Mouse (Mus musculus) intestine, embryonic 14.5 days (tissue): Measurements from ENCODE around the gene Cpox. TPM values are rescaled to one million over a fixed set of nuclear protein-coding genes. Genes with fewer than 3 reads are reported as not detected.

Experiments
- ATAC-seq: fragments of 200-750 bp; cut with Nextera tagmentation; replicated peaks from 2 replicates; pipeline ENCODE4 v1.8.0; 2017; ENCODE audit warnings: low read depth, moderate number of reproducible peaks, moderate TSS enrichment, moderate library complexity; ENCODE audit not compliant: low FRiP score, low TSS enrichment
- DNase-seq: peaks from one replicate; pipeline ENCODE4 v3.0.0-alpha.2; 2018; ENCODE audit warnings: low spot score
- H3K27ac ChIP-seq: fragments of 300-500 bp; sonication (generic); 2 replicates; pipeline ENCODE4 v1.5.1; 2014; ENCODE audit warnings: low read depth, mild to moderate bottlenecking, control low read depth
- H3K27me3 ChIP-seq: fragments of 300-500 bp; sonication (generic); replicated peaks from 2 replicates; pipeline ENCODE4 v1.6.1; 2014; ENCODE audit warnings: low read length, control low read depth; ENCODE audit not compliant: control insufficient read depth, insufficient read depth
- H3K36me3 ChIP-seq: fragments of 300-500 bp; sonication (generic); 2 replicates; pipeline ENCODE4 v1.6.1; 2014; ENCODE audit warnings: low read length, control low read depth; ENCODE audit not compliant: control insufficient read depth, insufficient read depth
- H3K4me1 ChIP-seq: fragments of 300-500 bp; sonication (generic); replicated peaks from 2 replicates; pipeline ENCODE4 v1.6.1; 2014; ENCODE audit warnings: low read length, control low read depth, mixed read lengths; ENCODE audit not compliant: control insufficient read depth, insufficient read depth
- H3K4me2 ChIP-seq: fragments of 300-500 bp; sonication (generic); 2 replicates; pipeline ENCODE4 v1.6.1; 2014; ENCODE audit warnings: low read length
- H3K4me3 ChIP-seq: fragments of 300-500 bp; sonication (generic); 2 replicates; pipeline ENCODE4 v1.5.1; 2014; ENCODE audit warnings: low read depth, low read length, control low read depth, mixed read lengths
- H3K9ac ChIP-seq: fragments of 300-500 bp; sonication (generic); 2 replicates; pipeline ENCODE4 v1.6.1; 2014; ENCODE audit warnings: mild to moderate bottlenecking, low read length
- H3K9me3 ChIP-seq: fragments of 300-500 bp; sonication (generic); 2 replicates; pipeline ENCODE4 v1.6.1; 2016; ENCODE audit warnings: low read length, control low read depth; ENCODE audit not compliant: control insufficient read depth
- WGBS: fragments of 180-500 bp; shearing (Covaris S2); extraction: QIAGEN DNeasy Blood & Tissue Kit; methylation state at CpG from one replicate; pipeline ENCODE4 v1.1.7; 2014; 5-methylcytosine and 5-hydroxymethylcytosine counted together
- polyA plus RNA-seq: library from polyadenylated mRNA; unstranded; fragments of >200 nt; fragmentation: Nextera tagmentation; extraction: Ambion mirVana; gene quantifications from 2 replicates; pipeline ENCODE4 v1.2.1, GENCODE M21; 2014

Gene Cpox
- polyA plus RNA-seq, 1 experiment from 2014 or later = 32.4 TPM

DNA sequence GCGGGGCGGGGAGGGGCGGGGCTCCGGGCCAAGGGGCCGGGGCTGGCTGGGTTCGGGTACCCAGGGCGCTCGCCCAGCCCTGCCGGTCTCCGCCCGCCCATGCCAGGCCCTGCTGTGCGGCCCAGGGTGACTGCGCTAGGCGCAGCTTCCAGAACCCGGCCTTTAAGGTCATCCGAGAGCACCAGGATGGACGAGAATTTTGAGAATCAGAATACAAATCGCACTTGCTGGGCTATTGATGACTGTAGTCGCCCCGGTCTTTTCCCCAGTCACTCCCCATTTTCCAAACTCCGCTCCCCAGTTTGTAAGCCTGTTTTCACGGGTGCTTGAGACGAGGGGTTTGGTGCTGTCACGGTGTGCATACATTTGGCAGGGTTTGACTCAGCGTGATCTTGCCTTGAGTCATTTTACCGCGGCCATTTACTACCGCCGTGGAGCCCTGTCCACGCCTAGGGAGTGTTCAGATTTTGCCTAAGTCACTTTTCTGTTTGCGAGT, 58.1 kb downstream of the Cpox start:
- H3K9ac ChIP-seq = peak overlapping the region; percentile 76
- H3K4me2 ChIP-seq = peak overlapping the region; percentile 60
- peaks cover 7% of the 10 kb centered on the region for H3K4me1 ChIP-seq
- H3K27ac ChIP-seq = peak overlapping the region; percentile 64
- no peaks in the 10 kb centered on the region for H3K27me3 ChIP-seq
- peaks cover 35% of the 10 kb centered on the region for H3K36me3 ChIP-seq
- H3K9me3 ChIP-seq = no peaks in the 10 kb centered on the region
- peak overlapping the region; percentile 74 for H3K4me3 ChIP-seq
- DNase-seq (no peak), ATAC-seq (peak; percentile 92)
- under 1% methylated on average over 22 of the region's 31 CpGs for WGBS

DNA sequence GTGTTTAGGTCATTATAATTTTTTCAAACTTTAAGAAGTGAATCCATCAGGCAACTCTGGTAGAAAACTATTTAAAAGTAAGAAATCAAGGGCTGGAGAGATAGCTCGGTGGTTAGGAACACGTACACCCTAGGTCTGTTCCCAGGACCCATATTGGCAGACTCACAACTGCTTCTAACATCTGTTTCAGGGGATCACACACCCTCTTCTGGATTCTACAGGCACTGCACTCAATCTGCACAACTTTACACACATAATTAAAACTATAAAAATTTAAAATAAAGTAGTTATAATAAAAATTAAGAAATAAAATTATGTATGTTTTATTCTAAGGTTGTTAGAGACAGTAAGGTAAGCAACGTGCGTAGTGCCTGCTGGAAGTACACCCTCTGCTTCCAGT, 68.1 kb downstream of the Cpox start:
- ATAC-seq = no peak
- H3K9ac ChIP-seq = no peak overlapping the region
- no peak overlapping the region for H3K4me3 ChIP-seq
- no peak for DNase-seq
- H3K27ac ChIP-seq = no peak overlapping the region
- H3K36me3 ChIP-seq = peaks cover 21% of the 10 kb centered on the region
- H3K9me3 ChIP-seq = no peaks in the 10 kb centered on the region
- WGBS = 76% methylated on average over 4 of the region's 4 CpGs
- no peaks in the 10 kb centered on the region for H3K27me3 ChIP-seq
- no peaks in the 10 kb centered on the region for H3K4me1 ChIP-seq
- no peak overlapping the region for H3K4me2 ChIP-seq

DNA sequence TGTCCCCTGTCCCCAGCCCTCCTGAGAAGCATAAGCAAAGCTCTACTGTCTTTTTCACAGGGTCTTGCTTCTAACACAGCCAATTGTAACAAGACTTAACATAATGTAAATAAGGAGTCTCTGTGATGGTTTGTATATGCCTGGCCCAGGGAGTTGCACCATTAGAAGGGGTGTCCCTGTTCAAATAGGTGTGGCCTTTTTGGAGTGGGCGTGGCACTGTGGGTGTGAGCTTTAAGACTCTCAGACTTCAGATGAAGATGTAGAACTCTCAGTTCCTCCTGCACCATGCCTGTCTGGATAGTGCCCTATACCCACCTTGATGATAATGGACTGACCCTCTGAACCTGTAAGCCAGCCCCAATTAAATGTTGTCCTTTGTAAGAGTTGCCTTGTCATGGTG, 68.7 kb downstream of the Cpox start:
- ATAC-seq = no peak
- H3K27ac ChIP-seq = no peak overlapping the region
- H3K4me3 ChIP-seq = no peak overlapping the region
- peaks cover 15% of the 10 kb centered on the region for H3K36me3 ChIP-seq
- DNase-seq = no peak
- H3K9me3 ChIP-seq = no peaks in the 10 kb centered on the region
- H3K4me1 ChIP-seq = no peaks in the 10 kb centered on the region
- no peak overlapping the region for H3K4me2 ChIP-seq
- 89% methylated on average over 1 of the region's 1 CpGs for WGBS
- no peaks in the 10 kb centered on the region for H3K27me3 ChIP-seq
- no peak overlapping the region for H3K9ac ChIP-seq

DNA sequence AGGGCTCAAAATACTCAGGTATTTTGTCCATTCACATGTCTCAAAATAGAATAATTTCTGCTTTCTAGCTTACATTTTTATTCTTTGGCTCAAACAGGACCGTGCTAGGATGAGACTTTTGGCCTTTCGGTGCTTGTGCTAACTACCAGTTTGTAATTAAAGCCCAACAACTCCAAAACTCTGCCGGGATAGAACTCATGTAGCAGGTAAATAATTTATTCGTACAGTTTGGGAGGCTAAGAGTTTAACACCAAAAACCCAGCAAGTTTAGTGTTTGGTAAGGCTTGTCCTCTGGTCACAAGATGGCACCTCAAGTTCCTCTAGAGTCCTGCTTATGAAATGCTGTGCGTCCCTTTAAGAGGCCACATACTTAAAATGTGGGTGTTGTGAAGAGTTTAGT, 70.7 kb downstream of the Cpox start:
- Histone ChIP-seq H3K4me3 (no peak overlapping the region), H3K9ac (no peak overlapping the region), H3K36me3 (no peaks in the 10 kb centered on the region), H3K27me3 (no peaks in the 10 kb centered on the region), H3K9me3 (no peaks in the 10 kb centered on the region), H3K4me1 (no peaks in the 10 kb centered on the region), H3K4me2 (no peak overlapping the region), H3K27ac (no peak overlapping the region)
- DNase-seq = no peak
- 93% methylated on average over 5 of the region's 5 CpGs for WGBS
- no peak for ATAC-seq

DNA sequence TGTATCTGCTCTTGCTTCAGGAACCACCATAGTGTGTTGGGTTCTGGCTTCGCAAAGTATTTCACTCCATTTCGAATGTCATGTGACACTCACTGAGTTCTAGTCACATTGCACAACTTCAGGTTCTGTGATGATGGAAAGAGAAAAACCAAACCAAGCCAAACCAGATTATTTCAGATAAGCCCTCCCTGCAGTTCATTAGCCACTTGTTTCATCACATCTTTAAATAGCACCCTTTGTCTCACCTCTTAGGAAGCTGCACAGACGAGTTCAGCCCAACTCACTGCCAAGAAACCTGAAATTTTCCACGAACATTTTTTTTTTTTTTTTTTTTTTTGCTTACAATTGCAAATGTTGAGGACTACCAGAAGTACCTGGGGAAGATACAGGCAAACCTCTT, 76.6 kb downstream of the Cpox start:
- WGBS = 68% methylated on average over 4 of the region's 4 CpGs
- H3K27ac ChIP-seq = no peak overlapping the region
- no peak for ATAC-seq
- H3K4me2 ChIP-seq = no peak overlapping the region
- H3K36me3 ChIP-seq = no peaks in the 10 kb centered on the region
- H3K27me3 ChIP-seq = no peaks in the 10 kb centered on the region
- no peaks in the 10 kb centered on the region for H3K4me1 ChIP-seq
- no peak overlapping the region for H3K9ac ChIP-seq
- no peaks in the 10 kb centered on the region for H3K9me3 ChIP-seq
- H3K4me3 ChIP-seq = no peak overlapping the region
- DNase-seq = no peak

DNA sequence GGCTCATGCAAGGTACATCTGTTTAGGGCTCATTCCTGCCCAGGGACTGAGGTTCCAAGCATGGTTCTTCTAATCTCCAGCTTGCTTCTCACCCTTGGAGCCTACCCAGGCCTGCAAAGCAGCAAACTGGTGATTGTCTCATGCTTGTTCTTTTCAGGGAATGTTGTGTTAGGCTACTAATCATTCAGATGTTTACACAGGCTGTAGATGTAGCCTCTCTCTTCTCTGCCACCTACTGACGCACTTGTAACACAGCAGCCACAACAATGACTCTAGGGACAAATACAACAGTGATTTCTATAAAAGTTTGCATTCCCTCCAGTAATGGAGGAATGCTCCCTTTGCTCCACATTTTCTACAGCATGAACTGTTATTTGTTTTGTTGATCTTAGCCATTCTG, 81.2 kb downstream of the Cpox start:
- no peaks in the 10 kb centered on the region for H3K9me3 ChIP-seq
- no peak overlapping the region for H3K9ac ChIP-seq
- DNase-seq (no peak), ATAC-seq (no peak)
- H3K36me3 ChIP-seq = no peaks in the 10 kb centered on the region
- H3K27ac ChIP-seq = no peak overlapping the region
- H3K4me3 ChIP-seq = no peak overlapping the region
- 11% methylated on average over 1 of the region's 1 CpGs for WGBS
- H3K4me2 ChIP-seq = no peak overlapping the region
- H3K4me1 ChIP-seq = no peaks in the 10 kb centered on the region
- no peaks in the 10 kb centered on the region for H3K27me3 ChIP-seq

DNA sequence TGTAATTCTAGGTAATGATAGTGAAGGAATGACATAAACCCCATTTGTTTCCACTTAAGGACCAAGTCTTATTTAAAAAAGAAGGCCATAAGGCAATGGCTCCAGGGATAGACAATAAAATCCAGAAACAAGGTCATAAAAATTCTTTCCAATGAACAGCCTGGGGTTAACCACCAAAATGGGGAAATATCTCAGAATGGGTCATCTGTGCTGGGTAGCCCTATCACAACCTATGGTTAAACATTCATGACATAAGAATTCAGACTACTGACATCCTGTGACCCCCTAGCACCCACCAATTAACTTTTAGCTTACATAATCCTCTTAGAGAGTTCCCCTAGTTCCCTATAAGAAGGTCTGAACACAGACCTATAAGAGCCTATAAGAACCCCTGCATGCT, 86.1 kb downstream of the Cpox start:
- no peak overlapping the region for H3K4me2 ChIP-seq
- H3K9me3 ChIP-seq = no peaks in the 10 kb centered on the region
- DNase-seq (no peak), ATAC-seq (no peak)
- H3K27ac ChIP-seq = no peak overlapping the region
- no peak overlapping the region for H3K4me3 ChIP-seq
- no peaks in the 10 kb centered on the region for H3K27me3 ChIP-seq
- no peak overlapping the region for H3K9ac ChIP-seq
- no peaks in the 10 kb centered on the region for H3K36me3 ChIP-seq
- no peaks in the 10 kb centered on the region for H3K4me1 ChIP-seq

DNA sequence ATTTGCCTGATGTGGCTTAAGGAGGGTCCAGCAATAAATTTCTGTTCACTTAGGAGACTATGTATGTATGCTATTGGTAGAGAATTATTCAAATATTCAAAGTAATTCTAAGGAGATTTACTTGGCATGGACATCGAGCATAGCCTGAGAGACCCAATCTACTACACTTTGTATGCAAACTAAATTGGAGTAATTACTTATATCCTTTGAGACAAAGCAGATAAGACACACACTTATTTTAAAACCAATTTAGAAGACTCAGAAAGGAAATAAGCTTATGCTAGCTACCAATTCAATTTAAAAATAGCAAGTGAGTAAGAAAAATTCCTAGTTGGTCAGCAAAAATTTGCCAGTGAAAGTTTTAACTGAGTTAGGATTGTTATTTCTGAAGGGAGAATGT, 93.0 kb downstream of the Cpox start, which contains the start of gene Olfr172:
Gene Olfr172, minus strand, starts transcription at position 101 of the 400 bp plus-strand sequence.
- 83% methylated on average over 1 of the region's 1 CpGs for WGBS
- no peak within 1 kb of the TSS for H3K4me2 ChIP-seq
- ATAC-seq = no peak

More for the DNA sequence above, 93.0 kb downstream of the Cpox start, which contains the start of gene Olfr172:
- Histone ChIP-seq H3K27me3 (no peaks in the 10 kb centered on the region), H3K9me3 (no peaks in the 10 kb centered on the region), H3K27ac (no peak within 1 kb of the TSS), H3K36me3 (no peaks in the 10 kb centered on the region), H3K9ac (no peak within 1 kb of the TSS), H3K4me3 (no peak within 1 kb of the TSS), H3K4me1 (no peaks in the 10 kb centered on the region)
- DNase-seq = no peak
